Mouse (Mus musculus) B cell, adult 2 months (primary cell): Measurements from ENCODE around the gene Msmp.

ENCODE experiments used
- DNase-seq, 2 experiments: peaks; one replicate each; pipeline ENCODE4 v3.0.0; 2022

Gene Msmp

GRCm38 (mm10) chr4:43593453-43593852 is 9.2 kb upstream of the Msmp start:
- DNase-seq = no peak

GRCm38 (mm10) chr4:43591961-43592360 is 7.7 kb upstream of the Msmp start:
- DNase-seq = no peak

- no peak for DNase-seq
Observed at GRCm38 (mm10) chr4:43591543-43591942, 7.2 kb upstream of the Msmp start.

- DNase-seq = no peak
Observed at GRCm38 (mm10) chr4:43587681-43588080, 3.4 kb upstream of the Msmp start.

- DNase-seq = no peak
Observed at GRCm38 (mm10) chr4:43586411-43586810, 2.1 kb upstream of the Msmp start.

GRCm38 (mm10) chr4:43585682-43586081 is 1.4 kb upstream of the Msmp start:
- DNase-seq = no peak

GRCm38 (mm10) chr4:43583421-43583820 is 873 bp downstream of the Msmp start:
- DNase-seq = no peak

- DNase-seq = no peak
Observed at GRCm38 (mm10) chr4:43582241-43582640, 2.1 kb downstream of the Msmp start.

- no peak for DNase-seq
Observed at GRCm38 (mm10) chr4:43581381-43581780, 2.9 kb downstream of the Msmp start.

GRCm38 (mm10) chr4:43580721-43581120 is 3.6 kb downstream of the Msmp start:
- no peak for DNase-seq

GRCm38 (mm10) chr4:43579731-43580130 is 4.6 kb downstream of the Msmp start:
- no peak for DNase-seq

- no peak for DNase-seq
Observed at GRCm38 (mm10) chr4:43579256-43579655, 5.0 kb downstream of the Msmp start.

- DNase-seq = peak; percentile 81 to 85
Observed at GRCm38 (mm10) chr4:43578376-43579204, 5.7 kb downstream of the Msmp start, which contains the start of the genes Rgp1 and Gba2. Gene Rgp1, plus strand, starts transcription at chr4:43578715. Gene Gba2, minus strand, starts transcription at chr4:43578873.

- no peak for DNase-seq
Observed at GRCm38 (mm10) chr4:43577237-43577881, 6.9 kb downstream of the Msmp start.

GRCm38 (mm10) chr4:43575356-43575755 is 8.9 kb downstream of the Msmp start:
- no peak for DNase-seq

- no peak for DNase-seq
Observed at GRCm38 (mm10) chr4:43573561-43573960, 10.7 kb downstream of the Msmp start.

- DNase-seq = no peak
Observed at GRCm38 (mm10) chr4:43571395-43572045, 12.8 kb downstream of the Msmp start.

- DNase-seq = no peak
Observed at GRCm38 (mm10) chr4:43567140-43567539, 17.2 kb downstream of the Msmp start.

- no peak for DNase-seq
Observed at GRCm38 (mm10) chr4:43564231-43564630, 20.1 kb downstream of the Msmp start.

GRCm38 (mm10) chr4:43563601-43563875 is 20.8 kb downstream of the Msmp start:
- no peak for DNase-seq

- peak in 1 of 2 experiments; percentile 19 for DNase-seq
Observed at GRCm38 (mm10) chr4:43562769-43563600, 21.3 kb downstream of the Msmp start.

- DNase-seq = peak; percentile 96 to 97
Observed at GRCm38 (mm10) chr4:43561997-43562768, 22.1 kb downstream of the Msmp start, which contains the start of the genes Creb3 and Tln1. Gene Creb3, plus strand, starts transcription at chr4:43562332. Gene Tln1, minus strand, starts transcription at chr4:43562691.
